Mouse (Mus musculus) lung, embryonic 15.5 days (tissue): ENCODE data around the gene Sohlh2. TPM values are rescaled to one million over a fixed set of nuclear protein-coding genes. Genes with fewer than 3 reads are reported as not detected.
A peak's percentile ranks its signal among the peaks of the same experiment; 100 is the strongest.
"Not testable (repeated sequence)": the region's sequence is repeated elsewhere in the genome, so short reads cannot be mapped to it uniquely, and the experiment has no call there.

Source experiments
- ATAC-seq: fragments of 200-750 bp; cut with Nextera tagmentation; 2 replicates; pipeline ENCODE4 v1.8.0; 2017; ENCODE audit warnings: moderate number of reproducible peaks, borderline replicate concordance; ENCODE audit not compliant: low FRiP score, low TSS enrichment; ENCODE audit errors: extremely low read depth
- H3K27ac ChIP-seq: fragments of 300-500 bp; sonication (generic); 2 replicates; pipeline ENCODE4 v1.5.1; 2015; ENCODE audit warnings: moderate library complexity, mild to moderate bottlenecking, inconsistent platforms
- H3K27me3 ChIP-seq: fragments of 300-500 bp; sonication (generic); 2 replicates; pipeline ENCODE4 v1.6.1; 2015; ENCODE audit warnings: inconsistent platforms
- H3K36me3 ChIP-seq: fragments of 300-500 bp; sonication (generic); 2 replicates; pipeline ENCODE4 v1.6.1; 2015; ENCODE audit warnings: inconsistent platforms
- H3K4me1 ChIP-seq: fragments of 300-500 bp; sonication (generic); 2 replicates; pipeline ENCODE4 v1.6.1; 2015; ENCODE audit warnings: inconsistent platforms
- H3K4me2 ChIP-seq: fragments of 300-500 bp; sonication (generic); 2 replicates; pipeline ENCODE4 v1.6.1; 2015; ENCODE audit warnings: inconsistent platforms, mild to moderate bottlenecking, moderate library complexity
- H3K4me3 ChIP-seq: fragments of 300-500 bp; sonication (generic); 2 replicates; pipeline ENCODE4 v1.5.1; 2015; ENCODE audit warnings: mild to moderate bottlenecking, inconsistent platforms
- H3K9ac ChIP-seq: fragments of 300-500 bp; sonication (generic); 2 replicates; pipeline ENCODE4 v1.6.1; 2015; ENCODE audit warnings: inconsistent platforms
- H3K9me3 ChIP-seq: fragments of 300-500 bp; sonication (generic); 2 replicates; pipeline ENCODE4 v1.6.1; 2016; ENCODE audit warnings: inconsistent platforms
- WGBS: fragments of 180-500 bp; shearing (Covaris S2); methylation state at CpG from one replicate; pipeline ENCODE4 v1.1.7; 2015; 5-methylcytosine and 5-hydroxymethylcytosine counted together
- polyA plus RNA-seq: library from polyadenylated mRNA; unstranded; fragments of >200 nt; fragmentation: Nextera tagmentation; extraction: Ambion mirVana; gene quantifications from 2 replicates; pipeline ENCODE4 v1.2.1, GENCODE M21; 2015

Sohlh2 gene
- polyA plus RNA-seq, 1 experiment from 2014 or later, result 0.12 TPM

DNA sequence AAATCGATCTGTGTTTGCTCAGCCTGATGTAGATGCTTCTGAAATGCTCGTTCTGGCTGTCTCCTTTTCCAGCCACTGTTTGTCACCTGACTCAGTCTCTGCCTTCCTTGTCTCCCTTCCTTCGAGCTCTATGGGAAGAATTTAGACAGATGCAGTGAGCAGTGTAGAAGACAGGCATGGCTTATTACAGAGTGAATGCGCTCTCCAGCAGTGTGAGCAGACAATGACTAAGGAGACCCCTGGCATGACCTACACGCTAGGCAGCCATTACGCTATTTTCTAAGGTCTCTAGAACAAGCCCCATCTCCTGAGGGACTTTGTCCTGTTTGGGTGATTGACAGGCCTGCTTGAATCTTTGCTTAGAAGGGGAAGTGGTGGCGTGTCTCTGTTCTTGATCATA lies 20.7 kb upstream of the Sohlh2 start:
- H3K4me2 ChIP-seq, result no peak overlapping the region
- no peak for ATAC-seq
- no peak overlapping the region for H3K4me3 ChIP-seq
- H3K27me3 ChIP-seq, result no peaks in the 10 kb centered on the region
- no peaks in the 10 kb centered on the region for H3K9me3 ChIP-seq
- H3K36me3 ChIP-seq, result no peaks in the 10 kb centered on the region
- H3K4me1 ChIP-seq, result no peaks in the 10 kb centered on the region
- WGBS, result 74% methylated on average over 7 of the region's 7 CpGs
- no peak overlapping the region for H3K9ac ChIP-seq
- no peak overlapping the region for H3K27ac ChIP-seq

DNA sequence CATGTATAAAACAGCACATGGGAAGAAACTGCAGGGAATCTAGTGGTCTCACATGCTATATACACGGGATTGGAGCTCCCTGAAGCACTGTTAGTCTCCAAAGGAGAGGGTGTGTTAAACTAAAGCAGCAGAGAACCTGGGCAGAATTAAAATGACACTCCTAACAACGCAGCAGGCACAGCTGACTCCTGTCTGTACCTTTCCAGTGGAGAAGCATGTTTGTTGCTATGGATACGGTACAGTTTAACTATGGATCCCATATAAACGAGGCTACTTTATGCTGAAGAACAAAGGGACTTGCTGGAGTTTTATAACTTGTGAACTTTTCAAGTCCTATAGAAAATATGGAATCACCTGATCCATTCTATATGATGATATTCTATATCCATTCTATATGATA lies 18.3 kb upstream of the Sohlh2 start:
- 58% methylated on average over 4 of the region's 4 CpGs for WGBS
- H3K27ac ChIP-seq, result no peak overlapping the region

GRCm38 (mm10) chr3:55172478-55172877 lies 9.3 kb upstream of the Sohlh2 start:
- WGBS, result 61% methylated on average over 3 of the region's 3 CpGs
- H3K4me2 ChIP-seq, result no peak overlapping the region

More for the DNA sequence above, 18.3 kb upstream of the Sohlh2 start:
- H3K4me2 ChIP-seq, result no peak overlapping the region
- H3K9ac ChIP-seq, result no peak overlapping the region
- H3K9me3 ChIP-seq, result no peaks in the 10 kb centered on the region
- no peaks in the 10 kb centered on the region for H3K36me3 ChIP-seq
- ATAC-seq, result no peak
- no peaks in the 10 kb centered on the region for H3K27me3 ChIP-seq
- no peaks in the 10 kb centered on the region for H3K4me1 ChIP-seq
- H3K4me3 ChIP-seq, result no peak overlapping the region

GRCm38 (mm10) chr3:55177271-55177670 lies 4.6 kb upstream of the Sohlh2 start:
- Histone ChIP-seq H3K27me3 (no peaks in the 10 kb centered on the region), H3K4me2 (no peak overlapping the region), H3K27ac (no peak overlapping the region), H3K4me3 (no peak overlapping the region), H3K9me3 (no peaks in the 10 kb centered on the region), H3K9ac (no peak overlapping the region), H3K36me3 (no peaks in the 10 kb centered on the region), H3K4me1 (no peaks in the 10 kb centered on the region)
- no peak for ATAC-seq
- WGBS, result 34% methylated on average over 6 of the region's 6 CpGs

More at GRCm38 (mm10) chr3:55172478-55172877, 9.3 kb upstream of the Sohlh2 start:
- Histone ChIP-seq H3K27me3 (no peaks in the 10 kb centered on the region), H3K9me3 (no peaks in the 10 kb centered on the region), H3K36me3 (no peaks in the 10 kb centered on the region), H3K4me1 (no peaks in the 10 kb centered on the region), H3K4me3 (no peak overlapping the region), H3K9ac (no peak overlapping the region), H3K27ac (no peak overlapping the region)
- no peak for ATAC-seq

- H3K36me3 ChIP-seq, result no peaks in the 10 kb centered on the region
- ATAC-seq, result no peak
- 56% methylated on average over 4 of the region's 4 CpGs for WGBS
- H3K4me2 ChIP-seq, result no peak overlapping the region
- H3K27ac ChIP-seq, result no peak overlapping the region
- no peak overlapping the region for H3K9ac ChIP-seq
- 0 out of 2 replicates have a peak, but pooled peaks cover 3% of the 10 kb centered on the region for H3K9me3 ChIP-seq
- H3K4me3 ChIP-seq, result no peak overlapping the region
- H3K4me1 ChIP-seq, result peaks cover 7% of the 10 kb centered on the region; the same call in 1 of the 2 replicates
- no peaks in the 10 kb centered on the region for H3K27me3 ChIP-seq
These were observed 9.8 kb downstream of the Sohlh2 start for GRCm38 (mm10) chr3:55191668-55192067.

DNA sequence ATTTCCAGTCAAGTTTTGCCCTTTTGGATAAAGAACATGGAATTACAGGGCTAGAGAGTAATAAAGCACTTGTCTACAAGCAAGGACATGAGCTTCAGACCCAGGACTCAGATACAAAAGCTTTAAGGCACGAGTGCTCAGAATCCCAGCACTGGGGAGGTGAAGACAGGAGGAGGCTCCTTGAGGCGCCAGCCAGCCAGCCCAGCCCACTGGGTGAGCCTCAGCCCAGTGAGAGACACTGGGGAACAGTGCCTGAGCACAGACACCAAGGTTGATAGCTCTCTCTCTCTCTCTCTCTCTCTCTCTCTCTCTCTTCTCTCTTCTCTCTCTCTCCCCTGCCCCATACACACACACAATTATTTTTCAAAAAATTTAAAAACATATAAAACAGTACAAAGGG lies 11.5 kb downstream of the Sohlh2 start:
- Histone ChIP-seq H3K4me3 (no peak overlapping the region), H3K4me1 (peaks cover 7% of the 10 kb centered on the region; the same call in 1 of the 2 replicates), H3K27me3 (no peaks in the 10 kb centered on the region), H3K9ac (no peak overlapping the region), H3K36me3 (no peaks in the 10 kb centered on the region), H3K9me3 (0 out of 2 replicates have a peak, but pooled peaks cover 2% of the 10 kb centered on the region), H3K4me2 (no peak overlapping the region), H3K27ac (no peak overlapping the region)
- ATAC-seq, result no peak
- 55% methylated on average over 2 of the region's 2 CpGs for WGBS

- Histone ChIP-seq H3K27me3 (no peaks in the 10 kb centered on the region), H3K9ac (no peak overlapping the region), H3K4me3 (no peak overlapping the region), H3K27ac (no peak overlapping the region), H3K36me3 (no peaks in the 10 kb centered on the region), H3K9me3 (no peaks in the 10 kb centered on the region), H3K4me1 (peaks cover 7% of the 10 kb centered on the region; the same call in 1 of the 2 replicates), H3K4me2 (no peak overlapping the region)
- ATAC-seq, result no peak
- WGBS, result 77% methylated on average over 8 of the region's 8 CpGs
These were observed 13.0 kb downstream of the Sohlh2 start for GRCm38 (mm10) chr3:55194792-55195191.

DNA sequence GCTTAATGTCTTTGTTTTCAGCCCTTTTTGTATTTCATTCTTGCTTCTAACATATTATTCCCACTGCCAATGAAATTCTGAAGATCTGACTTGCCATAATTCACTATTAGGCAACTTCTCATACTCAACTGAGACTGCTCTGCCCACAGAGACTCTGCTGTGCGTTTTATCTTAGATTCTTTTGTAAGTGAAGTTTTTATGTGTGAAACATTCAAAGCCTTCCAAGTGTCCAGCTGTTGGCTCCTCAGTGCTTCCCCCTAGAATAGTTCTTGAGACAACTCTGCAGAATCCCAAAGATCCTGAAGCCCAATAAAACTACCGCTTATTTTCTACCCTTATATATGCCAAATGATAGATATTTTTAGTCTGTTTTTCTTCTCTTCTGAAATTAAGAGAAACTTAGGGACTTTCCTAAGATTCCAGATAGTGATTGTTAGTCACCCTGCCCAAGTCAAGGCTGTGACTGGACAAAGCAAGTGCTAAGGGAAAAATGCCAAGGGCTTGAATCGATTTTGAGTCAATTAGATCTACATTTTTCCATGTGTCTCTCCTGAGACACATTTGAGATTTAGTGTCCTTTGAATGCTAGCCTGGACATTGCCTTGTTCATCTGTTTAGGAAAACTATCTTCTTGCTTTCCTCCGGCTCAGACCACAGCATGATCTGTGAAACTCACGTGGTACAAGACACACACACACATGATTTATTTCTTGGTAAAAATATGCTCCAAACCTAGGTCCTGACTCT lies 13.9 kb downstream of the Sohlh2 start:
- Histone ChIP-seq H3K27me3 (no peaks in the 10 kb centered on the region), H3K36me3 (no peaks in the 10 kb centered on the region), H3K4me3 (no peak overlapping the region), H3K4me1 (peaks cover 7% of the 10 kb centered on the region; the same call in 1 of the 2 replicates), H3K9ac (no peak overlapping the region), H3K9me3 (no peaks in the 10 kb centered on the region), H3K27ac (no peak overlapping the region), H3K4me2 (no peak overlapping the region)
- 40% methylated on average over 5 of the region's 5 CpGs for WGBS
- no peak; the same call in 1 of the 2 replicates for ATAC-seq

DNA sequence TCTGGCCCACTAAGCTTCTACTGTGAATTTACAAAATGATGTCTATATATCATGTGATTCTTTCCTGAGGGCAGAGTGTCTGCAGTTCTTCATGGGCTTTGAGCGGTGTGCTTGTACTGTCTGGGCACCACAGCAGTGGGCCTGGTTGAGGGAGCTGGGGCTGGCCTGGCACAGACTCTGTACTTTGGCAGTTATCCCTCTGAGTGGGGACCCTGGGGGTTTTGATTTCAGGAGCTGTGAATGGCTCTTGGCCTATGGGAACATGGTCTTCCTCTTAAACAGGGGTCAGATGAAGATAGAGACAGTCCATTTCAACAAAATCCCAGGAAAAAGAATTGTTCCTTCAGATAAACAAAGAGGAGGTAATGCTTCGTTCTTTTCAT lies 14.5 kb downstream of the Sohlh2 start:
- H3K4me1 ChIP-seq, result peaks cover 7% of the 10 kb centered on the region; the same call in 1 of the 2 replicates
- H3K9ac ChIP-seq, result no peak overlapping the region
- no peaks in the 10 kb centered on the region for H3K9me3 ChIP-seq
- H3K27me3 ChIP-seq, result no peaks in the 10 kb centered on the region
- WGBS, result 77% methylated on average over 2 of the region's 2 CpGs
- no peak overlapping the region for H3K4me2 ChIP-seq
- H3K36me3 ChIP-seq, result no peaks in the 10 kb centered on the region
- ATAC-seq, result no peak
- H3K4me3 ChIP-seq, result no peak overlapping the region
- no peak overlapping the region for H3K27ac ChIP-seq

GRCm38 (mm10) chr3:55203621-55204020 lies 21.8 kb downstream of the Sohlh2 start:
- H3K27me3 ChIP-seq, H3K9me3 ChIP-seq, H3K4me2 ChIP-seq, ATAC-seq, H3K36me3 ChIP-seq, H3K9ac ChIP-seq, H3K4me1 ChIP-seq, H3K27ac ChIP-seq, H3K4me3 ChIP-seq: not testable (repeated sequence)
- 91% methylated on average over 11 of the region's 11 CpGs for WGBS

- no peak overlapping the region for H3K9ac ChIP-seq
- no peaks in the 10 kb centered on the region for H3K27me3 ChIP-seq
- no peak for ATAC-seq
- H3K4me3 ChIP-seq, result no peak overlapping the region
- no peaks in the 10 kb centered on the region for H3K36me3 ChIP-seq
- H3K27ac ChIP-seq, result no peak overlapping the region
- H3K9me3 ChIP-seq, result no peaks in the 10 kb centered on the region
- H3K4me2 ChIP-seq, result no peak overlapping the region
- 99% methylated on average over 2 of the region's 2 CpGs for WGBS
- H3K4me1 ChIP-seq, result no peaks in the 10 kb centered on the region
These were observed 24.6 kb downstream of the Sohlh2 start for GRCm38 (mm10) chr3:55206413-55206812.

DNA sequence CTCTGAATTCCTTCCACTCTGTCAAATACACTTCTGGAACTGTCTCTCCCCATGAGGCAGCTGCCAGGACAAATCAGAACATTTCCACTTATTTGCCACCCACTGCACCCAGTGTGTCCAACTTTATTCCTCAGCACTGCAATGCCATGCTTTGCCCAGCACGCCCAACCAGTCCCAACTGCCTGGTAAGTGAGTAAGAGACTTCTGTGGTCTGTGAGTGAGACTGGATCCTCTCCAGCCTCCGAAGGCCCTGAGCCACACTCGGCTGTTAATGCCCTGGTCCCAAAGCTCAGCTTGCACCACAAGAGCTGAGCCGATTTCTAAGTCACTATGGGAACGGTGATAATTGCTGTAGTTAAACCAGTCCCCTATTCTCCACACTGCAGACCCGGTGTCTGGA lies 25.8 kb downstream of the Sohlh2 start:
- Histone ChIP-seq H3K36me3 (no peaks in the 10 kb centered on the region), H3K4me3 (no peak overlapping the region), H3K27me3 (no peaks in the 10 kb centered on the region), H3K9ac (no peak overlapping the region), H3K9me3 (no peaks in the 10 kb centered on the region), H3K4me2 (no peak overlapping the region), H3K4me1 (no peaks in the 10 kb centered on the region), H3K27ac (no peak overlapping the region)
- 0 out of 2 replicates have a peak, but pooled peaks have one; percentile 19 for ATAC-seq
- 61% methylated on average over 6 of the region's 6 CpGs for WGBS
